Mouse (Mus musculus) small intestine, adult 2 months (tissue): ENCODE results near the gene Brap.

Source experiments
- CTCF ChIP-seq: fragments of 200-500 bp; IDR thresholded peaks from 2 replicates; pipeline ENCODE4 v1.5.1; 2012; ENCODE audit warnings: low read depth, mild to moderate bottlenecking, control low read depth, inconsistent platforms, low read length, moderate library complexity, mixed read lengths; ENCODE audit not compliant: insufficient replicate concordance, insufficient read length; ENCODE audit errors: extremely low read depth
- POLR2A ChIP-seq: fragments of 200-500 bp; IDR thresholded peaks from 2 replicates; pipeline ENCODE4 v1.6.1; 2012; ENCODE audit warnings: low read depth, mild to moderate bottlenecking, control low read depth, inconsistent platforms, low read length, moderate library complexity

GRCm38 (mm10) chr5:121699891-121700290 is 39.5 kb downstream of the Brap start:
- no peak for TF ChIP-seq POLR2A
- no peak for TF ChIP-seq CTCF
